Mouse (Mus musculus) heart, embryonic 11.5 days (tissue): Measurements from ENCODE around the gene Cacna2d2. TPM values are rescaled to one million over a fixed set of nuclear protein-coding genes. Genes with fewer than 3 reads are reported as not detected.

Experiments
- ATAC-seq: fragments of 200-750 bp; cut with Nextera tagmentation; replicated peaks from 2 replicates; pipeline ENCODE4 v1.8.0; 2017; ENCODE audit warnings: moderate library complexity; ENCODE audit not compliant: insufficient number of reproducible peaks, low FRiP score, low TSS enrichment
- H3K27ac ChIP-seq: fragments of 300-500 bp; sonication (generic); 2 replicates; pipeline ENCODE4 v1.5.1; 2014; ENCODE audit warnings: mild to moderate bottlenecking, low read depth, low read length
- H3K27me3 ChIP-seq: fragments of 300-500 bp; sonication (generic); 2 replicates; pipeline ENCODE4 v1.6.1; 2014; ENCODE audit warnings: mild to moderate bottlenecking, low read length, mixed read lengths; ENCODE audit not compliant: control insufficient read depth, insufficient read depth
- H3K36me3 ChIP-seq: fragments of 300-500 bp; sonication (generic); 2 replicates; pipeline ENCODE4 v1.6.1; 2014; ENCODE audit warnings: mild to moderate bottlenecking, low read length, moderate library complexity, mixed read lengths; ENCODE audit not compliant: control insufficient read depth, insufficient read depth
- H3K4me1 ChIP-seq: fragments of 300-500 bp; sonication (generic); 2 replicates; pipeline ENCODE4 v1.6.1; 2014; ENCODE audit warnings: low read length; ENCODE audit not compliant: control insufficient read depth, insufficient read depth
- H3K4me2 ChIP-seq: fragments of 300-500 bp; sonication (generic); 2 replicates; pipeline ENCODE4 v1.6.1; 2014; ENCODE audit warnings: mild to moderate bottlenecking, moderate library complexity
- H3K4me3 ChIP-seq: fragments of 300-500 bp; sonication (generic); 2 replicates; pipeline ENCODE4 v1.5.1; 2014; ENCODE audit warnings: low read depth, low read length
- H3K9ac ChIP-seq: fragments of 300-500 bp; sonication (generic); 2 replicates; pipeline ENCODE4 v1.6.1; 2014; ENCODE audit warnings: mild to moderate bottlenecking, low read depth, low read length, moderate library complexity
- H3K9me3 ChIP-seq: fragments of 300-500 bp; sonication (generic); replicated peaks from 2 replicates; pipeline ENCODE4 v1.6.1; 2016; ENCODE audit warnings: low read length; ENCODE audit not compliant: control insufficient read depth
- WGBS: fragments of 180-500 bp; shearing (Covaris S2); extraction: QIAGEN DNeasy Blood & Tissue Kit; methylation state at CpG from one replicate; pipeline ENCODE4 v1.1.7; 2014; ENCODE audit not compliant: insufficient replicate concordance; 5-methylcytosine and 5-hydroxymethylcytosine counted together
- polyA plus RNA-seq: library from polyadenylated mRNA; unstranded; fragments of >200 nt; fragmentation: Nextera tagmentation; extraction: Ambion mirVana; gene quantifications from 2 replicates; pipeline ENCODE4 v1.2.1, GENCODE M21; 2014

Gene Cacna2d2
- polyA plus RNA-seq, 1 experiment from 2014 or later = 7.1 TPM

DNA sequence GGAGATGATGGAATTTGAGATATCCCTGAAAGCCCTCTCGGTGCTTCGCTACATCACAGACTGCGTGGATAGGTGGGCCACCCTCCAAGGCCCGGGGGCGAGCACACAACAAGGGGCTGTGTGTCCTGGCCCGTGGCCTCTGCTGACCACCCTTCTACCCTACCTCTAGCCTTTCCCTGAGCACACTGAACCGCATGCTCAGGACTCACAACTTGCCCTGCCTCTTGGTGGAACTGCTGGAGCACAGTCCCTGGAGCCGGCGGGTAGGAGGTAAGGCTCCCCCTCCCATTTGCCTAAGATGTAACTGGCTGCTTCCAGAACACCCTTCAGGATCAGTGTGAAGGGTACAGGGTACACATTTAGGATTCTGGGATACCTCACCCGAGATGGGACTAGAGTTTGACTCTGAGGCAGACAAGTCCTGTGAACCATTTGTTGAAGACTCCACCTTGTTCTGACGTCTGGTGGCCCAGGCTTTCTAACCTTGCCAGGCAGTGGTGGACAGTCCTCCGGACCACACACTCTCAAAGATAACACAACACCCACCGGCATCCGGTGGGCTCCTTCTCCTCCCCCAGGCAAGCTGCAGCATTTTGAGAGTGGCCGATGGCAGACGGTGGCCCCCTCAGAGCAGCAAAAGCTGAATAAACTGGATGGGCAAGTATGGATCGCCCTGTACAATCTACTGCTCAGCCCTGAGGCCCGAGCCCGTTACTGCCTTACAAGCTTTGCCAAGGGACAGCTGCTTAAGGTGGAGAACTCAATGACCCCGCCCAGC, 150.1 kb downstream of the Cacna2d2 start:
- no peak overlapping the region for H3K9ac ChIP-seq
- WGBS = 73% methylated on average over 20 of the region's 20 CpGs
- H3K36me3 ChIP-seq = no peaks in the 10 kb centered on the region
- no peaks in the 10 kb centered on the region for H3K9me3 ChIP-seq
- no peak overlapping the region for H3K27ac ChIP-seq
- H3K4me1 ChIP-seq = peaks cover 42% of the 10 kb centered on the region
- peaks cover 30% of the 10 kb centered on the region for H3K27me3 ChIP-seq
- H3K4me2 ChIP-seq = no peak overlapping the region
- ATAC-seq = no peak
- no peak overlapping the region for H3K4me3 ChIP-seq

DNA sequence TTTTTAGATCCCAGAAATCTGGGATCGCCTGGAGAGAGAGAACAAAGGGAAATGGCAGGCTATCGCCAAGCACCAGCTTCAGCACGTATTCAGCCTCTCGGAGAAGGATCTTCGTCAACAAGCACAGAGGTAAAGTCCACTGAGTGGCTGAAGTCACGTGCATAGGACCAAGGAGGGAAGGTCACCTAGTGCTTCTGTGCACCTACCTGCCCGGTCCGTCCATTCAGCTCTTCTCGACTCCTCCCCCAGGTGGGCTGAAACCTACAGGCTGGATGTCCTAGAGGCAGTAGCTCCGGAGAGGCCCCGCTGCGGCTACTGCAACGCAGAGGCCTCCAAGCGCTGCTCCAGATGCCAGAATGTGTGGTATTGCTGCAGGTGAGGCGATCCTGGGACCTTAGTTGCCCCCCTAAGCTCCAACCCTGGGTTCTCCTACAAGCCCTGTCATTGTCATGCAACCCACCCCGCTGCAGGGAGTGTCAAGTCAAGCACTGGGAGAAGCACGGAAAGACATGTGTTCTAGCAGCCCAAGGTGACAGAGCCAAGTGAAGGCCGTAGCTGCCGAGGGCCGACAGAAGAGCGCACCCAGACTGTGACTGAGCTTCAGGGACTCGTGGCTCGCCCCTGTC, 151.2 kb downstream of the Cacna2d2 start:
- H3K27me3 ChIP-seq = peaks cover 30% of the 10 kb centered on the region
- peak overlapping the region; percentile 56 for H3K4me3 ChIP-seq
- peak overlapping the region; percentile 98 for H3K4me2 ChIP-seq
- no peaks in the 10 kb centered on the region for H3K9me3 ChIP-seq
- H3K9ac ChIP-seq = peak overlapping the region; percentile 77
- peaks cover 42% of the 10 kb centered on the region for H3K4me1 ChIP-seq
- no peak overlapping the region for H3K27ac ChIP-seq
- H3K36me3 ChIP-seq = no peaks in the 10 kb centered on the region
- 28% methylated on average over 23 of the region's 23 CpGs for WGBS
- no peak for ATAC-seq

DNA sequence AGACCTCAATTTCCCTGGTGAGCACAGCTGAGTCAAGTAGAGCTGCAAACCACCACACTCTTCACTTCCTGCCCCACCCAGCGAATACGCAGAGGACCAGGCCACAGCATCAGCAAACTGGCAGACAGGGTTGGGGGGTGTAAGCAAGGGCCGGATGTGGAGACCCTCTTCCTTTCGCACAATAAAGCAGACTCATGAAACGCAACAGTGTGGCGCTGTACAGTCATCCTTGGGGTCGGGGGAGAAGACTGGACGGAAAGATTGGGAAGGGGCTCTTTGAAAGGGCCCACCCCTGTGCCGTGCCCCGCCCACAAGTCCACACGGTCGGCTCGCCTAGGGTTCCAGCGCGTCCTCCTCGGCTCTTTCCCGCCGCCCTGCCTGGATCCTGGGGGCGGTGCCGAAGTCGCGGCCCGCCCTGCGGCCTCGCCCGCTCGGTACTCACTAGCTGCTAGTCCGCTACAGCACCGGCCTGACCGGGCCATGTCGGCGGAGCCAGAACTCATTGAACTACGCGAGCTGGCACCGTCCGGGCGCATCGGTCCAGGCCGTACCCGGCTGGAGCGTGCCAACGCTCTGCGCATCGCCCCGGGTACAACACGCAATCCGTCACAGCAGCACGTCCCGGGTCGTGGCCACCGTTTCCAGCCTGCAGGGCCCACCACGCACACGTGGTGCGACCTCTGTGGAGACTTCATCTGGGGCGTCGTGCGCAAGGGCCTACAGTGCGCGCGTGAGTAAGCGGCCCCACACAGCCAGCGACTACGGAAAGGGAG, 151.9 kb downstream of the Cacna2d2 start, which contains the start of gene Rassf1:
Gene Rassf1, plus strand, starts transcription at position 439 of the 773 bp plus-strand sequence.
- peak within 1 kb of the TSS; percentile 56 for H3K4me3 ChIP-seq
- no peaks in the 10 kb centered on the region for H3K9me3 ChIP-seq
- 1% methylated on average over 63 of the region's 63 CpGs for WGBS
- H3K4me1 ChIP-seq = peaks cover 47% of the 10 kb centered on the region
- peak; percentile 40 for ATAC-seq
- peak within 1 kb of the TSS; percentile 77 for H3K9ac ChIP-seq
- H3K27ac ChIP-seq = peak within 1 kb of the TSS; percentile 62; the same call in 1 of the 2 replicates
- H3K27me3 ChIP-seq = peaks cover 30% of the 10 kb centered on the region
- peak within 1 kb of the TSS; percentile 98 for H3K4me2 ChIP-seq
- no peaks in the 10 kb centered on the region for H3K36me3 ChIP-seq

DNA sequence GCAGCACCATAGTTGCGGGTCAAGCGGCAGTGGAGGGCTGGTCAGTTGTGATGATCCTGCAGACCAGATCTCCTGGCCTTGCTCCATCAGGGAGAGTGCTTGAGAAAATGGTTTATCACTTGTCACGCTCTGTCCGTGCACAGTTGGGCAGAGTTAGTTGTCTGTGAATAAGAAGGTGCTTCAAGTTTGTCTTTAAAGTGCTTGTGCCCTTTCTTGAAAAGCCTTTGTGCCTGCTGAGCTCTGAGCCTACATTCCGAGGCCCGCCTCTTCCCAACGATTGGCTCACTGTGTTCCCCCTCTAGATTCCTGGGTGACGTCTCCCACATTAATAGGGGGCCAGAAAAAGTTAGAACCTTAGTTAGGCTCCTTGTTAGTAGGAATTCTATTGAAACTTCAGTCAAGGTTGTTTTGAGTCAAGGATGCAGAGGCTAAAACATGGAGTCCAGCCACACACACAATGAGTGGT, 152.5 kb downstream of the Cacna2d2 start:
- Histone ChIP-seq H3K4me3 (peak overlapping the region; percentile 56), H3K36me3 (no peaks in the 10 kb centered on the region; the same call in 1 of the 2 replicates), H3K9ac (peak overlapping the region; percentile 77), H3K27me3 (peaks cover 30% of the 10 kb centered on the region), H3K9me3 (no peaks in the 10 kb centered on the region), H3K4me1 (peaks cover 49% of the 10 kb centered on the region), H3K27ac (peak overlapping the region; percentile 62; the same call in 1 of the 2 replicates), H3K4me2 (peak overlapping the region; percentile 98)
- 12% methylated on average over 8 of the region's 8 CpGs for WGBS
- no peak for ATAC-seq

DNA sequence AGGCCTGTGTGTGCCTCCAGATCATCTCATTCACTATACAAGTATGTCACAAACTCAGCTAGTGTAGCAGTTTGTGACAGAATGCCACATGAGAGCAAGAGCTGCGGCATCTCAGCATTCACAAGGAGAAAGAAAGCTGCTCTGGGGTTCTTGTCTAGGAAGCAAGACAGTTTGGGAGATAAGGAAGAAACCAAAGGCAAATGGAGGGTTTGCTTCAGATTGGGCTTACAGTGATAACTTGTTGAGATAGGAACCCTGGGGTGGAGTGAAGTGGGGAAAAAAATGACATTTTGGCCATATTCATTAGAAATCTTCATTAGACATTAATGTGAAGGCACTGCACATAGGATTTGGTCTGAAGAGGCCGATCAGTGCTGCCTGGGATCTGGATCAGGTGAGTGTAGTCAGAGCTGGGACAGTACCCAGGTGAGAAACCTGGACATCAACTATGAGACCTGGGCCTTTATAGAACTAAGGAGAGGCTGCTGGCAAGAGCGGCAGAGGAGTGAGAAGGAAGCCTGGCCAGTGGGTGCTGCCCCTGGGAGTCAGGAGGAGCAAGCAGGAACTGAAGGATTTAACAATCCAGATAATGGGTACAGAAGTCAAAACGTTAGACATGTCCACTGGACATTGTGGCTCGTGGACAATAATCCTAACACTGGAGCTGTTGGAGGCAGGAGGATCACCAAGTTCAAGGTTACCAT, 153.4 kb downstream of the Cacna2d2 start:
- WGBS = 76% methylated on average over 5 of the region's 5 CpGs
- peaks cover 43% of the 10 kb centered on the region for H3K4me1 ChIP-seq
- peak overlapping the region; percentile 84; the same call in 1 of the 2 replicates for H3K4me3 ChIP-seq
- no peaks in the 10 kb centered on the region for H3K9me3 ChIP-seq
- peaks cover 8% of the 10 kb centered on the region for H3K36me3 ChIP-seq
- ATAC-seq = no peak
- H3K4me2 ChIP-seq = peak overlapping the region; percentile 98
- H3K27me3 ChIP-seq = peaks cover 27% of the 10 kb centered on the region
- no peak overlapping the region for H3K27ac ChIP-seq
- H3K9ac ChIP-seq = no peak overlapping the region; the same call in 1 of the 2 replicates

DNA sequence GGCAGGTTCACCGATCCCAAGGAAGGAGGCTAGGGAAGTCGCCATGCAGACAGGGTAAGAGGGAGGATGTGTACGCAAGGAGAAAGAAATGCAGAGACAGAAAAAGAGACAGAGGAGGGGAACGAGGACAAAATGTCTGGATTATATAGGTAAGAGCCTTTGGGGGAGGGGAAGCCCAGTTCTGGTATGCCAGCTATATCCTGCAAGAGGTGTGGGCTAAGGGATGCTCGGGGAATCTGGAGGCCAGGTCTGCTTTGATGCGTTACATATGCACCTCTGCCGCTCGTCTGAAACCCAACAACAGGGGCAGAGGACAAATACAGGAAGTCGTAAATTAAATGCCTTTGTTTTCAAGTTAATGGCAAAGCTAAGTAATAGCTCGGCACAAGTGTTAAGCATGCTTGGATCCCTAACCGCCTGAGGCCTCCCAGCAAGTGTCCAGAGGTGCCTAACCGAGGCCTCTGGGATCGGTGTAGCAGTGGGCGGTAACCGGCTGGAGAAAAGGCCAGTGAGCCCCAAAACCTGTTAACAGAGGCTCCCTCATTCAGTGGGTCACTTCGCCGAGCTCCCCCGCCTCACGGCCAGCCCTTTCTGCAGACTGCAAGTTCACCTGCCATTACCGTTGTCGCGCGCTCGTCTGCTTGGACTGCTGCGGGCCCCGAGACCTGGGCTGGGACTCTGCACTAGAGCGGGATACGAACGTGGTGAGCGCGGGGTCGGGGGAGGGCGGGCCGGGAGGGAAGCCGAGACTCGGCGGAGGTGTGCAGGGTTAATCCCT, 154.3 kb downstream of the Cacna2d2 start:
- Histone ChIP-seq H3K9me3 (no peaks in the 10 kb centered on the region), H3K27ac (peak overlapping the region; percentile 83), H3K9ac (peak overlapping the region; percentile 83), H3K27me3 (peaks cover 24% of the 10 kb centered on the region), H3K4me1 (peaks cover 43% of the 10 kb centered on the region), H3K4me3 (peak overlapping the region; percentile 84), H3K4me2 (peak overlapping the region; percentile 98), H3K36me3 (peaks cover 14% of the 10 kb centered on the region)
- ATAC-seq = peak; percentile 40
- WGBS = 8% methylated on average over 36 of the region's 37 CpGs

DNA sequence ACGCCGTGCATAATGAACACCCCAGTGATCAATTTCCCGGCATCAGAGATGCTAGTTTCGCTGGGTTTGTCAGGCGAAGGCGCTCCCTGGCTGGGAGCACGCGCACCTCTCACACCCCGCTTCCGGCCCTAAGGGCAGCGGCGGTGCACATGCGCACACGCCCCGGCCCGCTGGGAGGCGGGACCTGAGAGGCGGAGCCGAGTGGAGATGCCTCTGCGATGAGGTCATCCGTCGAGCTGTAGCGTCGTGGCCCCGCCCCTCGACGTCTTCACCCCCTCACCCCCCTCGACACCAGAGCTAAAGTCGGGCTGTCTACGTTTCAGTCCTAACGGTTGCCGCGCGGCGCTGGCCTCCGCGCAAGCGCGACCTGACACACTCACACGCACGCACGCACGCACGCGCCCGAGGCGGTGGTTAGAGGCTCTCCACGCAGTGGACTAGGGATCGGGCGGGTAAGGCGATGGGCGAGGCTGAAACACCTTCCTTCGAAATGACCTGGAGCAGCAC, 155.0 kb downstream of the Cacna2d2 start:
- Histone ChIP-seq H3K27me3 (peaks cover 19% of the 10 kb centered on the region), H3K9me3 (no peaks in the 10 kb centered on the region), H3K36me3 (peaks cover 19% of the 10 kb centered on the region), H3K27ac (peak overlapping the region; percentile 98), H3K4me3 (peak overlapping the region; percentile 84), H3K4me1 (peaks cover 43% of the 10 kb centered on the region), H3K9ac (peak overlapping the region; percentile 97), H3K4me2 (peak overlapping the region; percentile 98)
- ATAC-seq = peak; percentile 87
- 1% methylated on average over 53 of the region's 53 CpGs for whole genome bisulfite sequencing
